Mouse (Mus musculus): ENCODE results near the gene Nxph3. TPM values are rescaled to one million over a fixed set of nuclear protein-coding genes. Genes with fewer than 3 reads are reported as not detected.

Nxph3 gene
- total RNA-seq (2014; fragmentation: Nextera tagmentation) (not detected in 2 replicates), total RNA-seq (2017) (not detected in 2 replicates)

- peak; percentile 50 for ATAC-seq (replicated peaks; ENCODE audit: low FRiP score, low TSS enrichment, poor library complexity, severe bottlenecking)
Measured at GRCm38 (mm10) chr11:95514298-95514861, at the start of gene Nxph3. Gene Nxph3 (minus strand): TSS chr11:95514570.

GRCm38 (mm10) chr11:95563849-95564248 lies 49.5 kb upstream of the Nxph3 start:
- ATAC-seq (replicated peaks; ENCODE audit: low FRiP score, low TSS enrichment, poor library complexity, severe bottlenecking): no peak

GRCm38 (mm10) chr11:95560773-95561172 lies 46.4 kb upstream of the Nxph3 start:
- ATAC-seq (replicated peaks; ENCODE audit: low FRiP score, low TSS enrichment, poor library complexity, severe bottlenecking): no peak

GRCm38 (mm10) chr11:95559761-95560160 lies 45.4 kb upstream of the Nxph3 start:
- ATAC-seq (replicated peaks; ENCODE audit: low FRiP score, low TSS enrichment, poor library complexity, severe bottlenecking): no peak

GRCm38 (mm10) chr11:95557719-95558118 lies 43.3 kb upstream of the Nxph3 start:
- ATAC-seq (replicated peaks; ENCODE audit: low FRiP score, low TSS enrichment, poor library complexity, severe bottlenecking): no peak

- ATAC-seq (replicated peaks; ENCODE audit: low FRiP score, low TSS enrichment, poor library complexity, severe bottlenecking): no peak
Measured at GRCm38 (mm10) chr11:95557032-95557431, 42.7 kb upstream of the Nxph3 start.

- no peak for ATAC-seq (replicated peaks; ENCODE audit: low FRiP score, low TSS enrichment, poor library complexity, severe bottlenecking)
Measured at GRCm38 (mm10) chr11:95555279-95555678, 40.9 kb upstream of the Nxph3 start.

- ATAC-seq (replicated peaks; ENCODE audit: low FRiP score, low TSS enrichment, poor library complexity, severe bottlenecking): no peak
Measured at GRCm38 (mm10) chr11:95550301-95551021, 36.1 kb upstream of the Nxph3 start.

GRCm38 (mm10) chr11:95546021-95546782 lies 31.8 kb upstream of the Nxph3 start:
- ATAC-seq (replicated peaks; ENCODE audit: low FRiP score, low TSS enrichment, poor library complexity, severe bottlenecking): no peak

- ATAC-seq (replicated peaks; ENCODE audit: low FRiP score, low TSS enrichment, poor library complexity, severe bottlenecking): no peak
Measured at GRCm38 (mm10) chr11:95544546-95545327, 30.4 kb upstream of the Nxph3 start.

GRCm38 (mm10) chr11:95540637-95541385 lies 26.4 kb upstream of the Nxph3 start:
- no peak for ATAC-seq (replicated peaks; ENCODE audit: low FRiP score, low TSS enrichment, poor library complexity, severe bottlenecking)

- ATAC-seq (replicated peaks; ENCODE audit: low FRiP score, low TSS enrichment, poor library complexity, severe bottlenecking): no peak
Measured at GRCm38 (mm10) chr11:95538378-95539104, 24.2 kb upstream of the Nxph3 start.

GRCm38 (mm10) chr11:95533484-95534160 lies 19.3 kb upstream of the Nxph3 start:
- peak; percentile 81 for ATAC-seq (replicated peaks; ENCODE audit: low FRiP score, low TSS enrichment, poor library complexity, severe bottlenecking)

GRCm38 (mm10) chr11:95532353-95533072 lies 18.1 kb upstream of the Nxph3 start:
- ATAC-seq (replicated peaks; ENCODE audit: low FRiP score, low TSS enrichment, poor library complexity, severe bottlenecking): no peak

GRCm38 (mm10) chr11:95528231-95528630 lies 13.9 kb upstream of the Nxph3 start:
- ATAC-seq (replicated peaks; ENCODE audit: low FRiP score, low TSS enrichment, poor library complexity, severe bottlenecking): no peak

- ATAC-seq (replicated peaks; ENCODE audit: low FRiP score, low TSS enrichment, poor library complexity, severe bottlenecking): no peak
Measured at GRCm38 (mm10) chr11:95527307-95527706, 12.9 kb upstream of the Nxph3 start.

- peak; percentile 51 for ATAC-seq (replicated peaks; ENCODE audit: low FRiP score, low TSS enrichment, poor library complexity, severe bottlenecking)
Measured at GRCm38 (mm10) chr11:95521563-95521962, 7.2 kb upstream of the Nxph3 start.

Data from megakaryocyte-erythroid progenitor cell, adult 5-6 weeks (primary cell).